Mouse (Mus musculus) urinary bladder, postnatal 25 days (tissue): ENCODE results near the gene Map7.

Experiments used
- DNase-seq: peaks from one replicate; pipeline ENCODE4 v3.0.0; 2022; ENCODE audit warnings: low spot score

The Map7 gene

GRCm38 (mm10) chr10:20152131-20152530, 3.9 kb downstream of the Map7 start:
- no peak for DNase-seq

- no peak for DNase-seq
Observed at GRCm38 (mm10) chr10:20153507-20153906, 5.2 kb downstream of the Map7 start.

- DNase-seq, result no peak
Observed at GRCm38 (mm10) chr10:20155401-20155800, 7.1 kb downstream of the Map7 start.

- DNase-seq, result no peak
Observed at GRCm38 (mm10) chr10:20157021-20157726, 8.9 kb downstream of the Map7 start.

- no peak for DNase-seq
Observed at GRCm38 (mm10) chr10:20158756-20159155, 10.5 kb downstream of the Map7 start.

GRCm38 (mm10) chr10:20159308-20159707, 11.0 kb downstream of the Map7 start:
- DNase-seq, result no peak

- DNase-seq, result no peak
Observed at GRCm38 (mm10) chr10:20160914-20161313, 12.6 kb downstream of the Map7 start.

- DNase-seq, result no peak
Observed at GRCm38 (mm10) chr10:20164810-20165209, 16.5 kb downstream of the Map7 start.

- DNase-seq, result no peak
Observed at GRCm38 (mm10) chr10:20166797-20167196, 18.5 kb downstream of the Map7 start.

- no peak for DNase-seq
Observed at GRCm38 (mm10) chr10:20167467-20167866, 19.2 kb downstream of the Map7 start.

GRCm38 (mm10) chr10:20169182-20169674, 21.0 kb downstream of the Map7 start:
- no peak for DNase-seq

GRCm38 (mm10) chr10:20169927-20170604, 21.8 kb downstream of the Map7 start:
- no peak for DNase-seq

- peak; percentile 57 for DNase-seq
Observed at GRCm38 (mm10) chr10:20170605-20171088, 22.4 kb downstream of the Map7 start.

GRCm38 (mm10) chr10:20171209-20171608, 22.9 kb downstream of the Map7 start:
- DNase-seq, result no peak

- DNase-seq, result no peak
Observed at GRCm38 (mm10) chr10:20171756-20172155, 23.5 kb downstream of the Map7 start.

GRCm38 (mm10) chr10:20173733-20174132, 25.5 kb downstream of the Map7 start:
- no peak for DNase-seq

GRCm38 (mm10) chr10:20176054-20176453, 27.8 kb downstream of the Map7 start:
- DNase-seq, result no peak

- DNase-seq, result no peak
Observed at GRCm38 (mm10) chr10:20178807-20179605, 30.7 kb downstream of the Map7 start.

- no peak for DNase-seq
Observed at GRCm38 (mm10) chr10:20181198-20181597, 32.9 kb downstream of the Map7 start.

GRCm38 (mm10) chr10:20181680-20182399, 33.6 kb downstream of the Map7 start:
- DNase-seq, result no peak

GRCm38 (mm10) chr10:20184326-20184725, 36.1 kb downstream of the Map7 start:
- no peak for DNase-seq

- DNase-seq, result no peak
Observed at GRCm38 (mm10) chr10:20185264-20185663, 37.0 kb downstream of the Map7 start.
